Mouse (Mus musculus): ENCODE data around the gene Gm15107. TPM values are rescaled to one million over a fixed set of nuclear protein-coding genes. Genes with fewer than 3 reads are reported as not detected.
"Not testable (repeated sequence)": the region's sequence is repeated elsewhere in the genome, so short reads cannot be mapped to it uniquely, and the experiment has no call there.

Gm15107 gene
- total RNA-seq (2021) = not detected
- long read RNA-seq, experiment 1 = 0 reads
- long read RNA-seq, experiment 2 = 0 reads

DNA sequence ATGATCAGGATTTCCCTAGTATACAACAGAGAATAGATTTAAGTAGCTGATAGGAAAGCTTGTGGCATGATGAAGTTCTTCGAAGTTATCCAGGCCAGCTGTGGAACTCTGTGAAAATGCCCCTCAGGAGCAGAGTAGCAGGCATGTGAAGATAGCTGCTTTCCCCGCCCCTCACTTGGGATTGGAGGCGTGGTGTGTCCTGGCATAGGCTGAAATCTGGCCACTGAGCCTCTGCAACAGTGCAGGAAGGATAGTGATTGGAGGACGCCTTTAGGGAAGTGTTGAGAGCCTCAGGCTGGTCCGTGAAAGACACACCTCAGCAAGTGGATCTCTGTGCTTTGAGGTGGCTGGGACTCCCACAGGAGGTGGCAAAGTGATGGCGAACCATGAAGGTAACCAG is at the start of gene Gm15107:
Gene Gm15107 (plus strand): TSS at position 301 of the 400 bp plus-strand sequence.
- not testable (repeated sequence) for DNase-seq (ENCODE audit: low spot score)

Other genes starting within 250 kb of the Gm15107 start
- gene Gm15080, start 187.7 kb upstream of the Gm15107 start, total RNA-seq (2021) = not detected

Data from gastrocnemius, adult 18-20 months (tissue).